ENCODE assay signal across 7 mouse cellular contexts in the genomic region with DNA sequence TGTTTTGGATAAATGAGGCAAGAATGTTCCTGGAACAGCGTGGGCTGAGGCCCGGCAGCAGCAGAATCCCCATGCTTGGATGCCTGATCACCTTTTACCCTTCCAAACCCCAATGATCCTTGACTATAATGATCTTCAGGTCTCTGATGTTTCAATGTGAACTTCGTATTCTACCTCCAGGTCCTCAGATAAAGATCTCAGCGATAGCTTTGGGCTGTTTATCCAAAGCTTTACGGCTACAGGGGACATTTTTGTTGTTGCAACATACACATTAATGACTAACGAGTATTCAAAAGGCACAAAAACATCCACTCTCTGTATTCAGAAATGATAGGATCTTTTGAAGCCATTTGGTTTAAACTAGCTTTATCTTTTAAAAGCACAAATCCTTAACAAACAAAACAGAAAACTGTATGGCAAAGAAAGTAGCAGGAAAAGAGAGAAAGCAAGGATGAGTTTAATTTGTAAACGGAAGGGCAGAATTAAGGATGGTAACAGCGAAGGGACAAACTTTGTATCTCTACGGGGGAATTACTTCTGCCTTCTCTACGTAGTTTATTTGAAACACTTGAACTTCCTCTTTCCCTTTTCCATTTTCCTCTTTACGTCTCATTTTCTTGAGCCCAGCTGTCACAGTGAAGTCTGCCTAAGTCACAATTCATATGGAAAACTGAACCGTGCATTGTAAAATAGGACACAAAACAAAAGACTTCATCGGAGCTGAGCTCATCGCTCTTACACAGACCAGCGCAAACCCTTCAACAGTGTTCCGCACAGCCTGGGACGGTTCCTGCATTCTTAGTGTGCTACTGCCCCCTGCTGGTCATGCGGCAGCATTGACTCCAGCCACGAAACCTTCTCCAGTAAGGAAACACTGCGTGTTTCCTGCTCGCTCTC.
DNase-seq lines count a peak whose midpoint lies in the region; ATAC-seq lines count a peak whose summit lies in the region.

No protein-coding gene starts in this region.

- peak; percentile 89 for ATAC-seq in embryonic facial prominence, embryonic 11.5 days (replicated peaks; ENCODE audit: insufficient number of reproducible peaks, low FRiP score, low TSS enrichment, low read depth)
- peak; percentile 64 for ATAC-seq in granulocyte monocyte progenitor cell, adult 5-6 weeks (replicated peaks; ENCODE audit: poor library complexity, severe bottlenecking)
- ATAC-seq in midbrain, embryonic 13.5 days = peak; percentile 88

- no peaks in the 10 kb centered on the region for H3K27me3 ChIP-seq in embryonic facial prominence, embryonic 11.5 days (ENCODE audit: control insufficient read depth, insufficient read depth, low read length)
- H3K27me3 ChIP-seq in limb, embryonic 10.5 days (ENCODE audit: low read depth, poor library complexity, severe bottlenecking) = no peaks in the 10 kb centered on the region; the same call in 1 of the 2 replicates
- peaks cover 18% of the 10 kb centered on the region; the same call in 1 of the 2 replicates for H3K27me3 ChIP-seq in midbrain, embryonic 13.5 days

- H3K36me3 ChIP-seq in embryonic facial prominence, embryonic 11.5 days (replicated peaks; ENCODE audit: control insufficient read depth, insufficient read depth, low read depth, low read length) = no peaks in the 10 kb centered on the region
- H3K36me3 ChIP-seq in limb, embryonic 10.5 days = no peaks in the 10 kb centered on the region
- no peaks in the 10 kb centered on the region for H3K36me3 ChIP-seq in midbrain, embryonic 13.5 days

- H3K9ac ChIP-seq in embryonic facial prominence, embryonic 11.5 days (replicated peaks; ENCODE audit: low read length) = peak overlapping the region; percentile 64
- H3K9ac ChIP-seq in midbrain, embryonic 13.5 days (replicated peaks) = no peak overlapping the region

- peak overlapping the region; percentile 67 for H3K4me2 ChIP-seq in embryonic facial prominence, embryonic 11.5 days (ENCODE audit: low read depth, low read length)
- peak overlapping the region; percentile 60 for H3K4me2 ChIP-seq in midbrain, embryonic 13.5 days (replicated peaks)

- no peaks in the 10 kb centered on the region for H3K4me1 ChIP-seq in embryonic facial prominence, embryonic 11.5 days (ENCODE audit: control insufficient read depth, insufficient read depth, low read length)
- H3K4me1 ChIP-seq in limb, embryonic 10.5 days = peaks cover 13% of the 10 kb centered on the region
- H3K4me1 ChIP-seq in midbrain, embryonic 13.5 days (replicated peaks) = peaks cover 10% of the 10 kb centered on the region; the same call in 1 of the 2 replicates

- peak overlapping the region; percentile 36 for H3K4me3 ChIP-seq in embryonic facial prominence, embryonic 11.5 days (ENCODE audit: low read depth, low read length)
- H3K4me3 ChIP-seq in limb, embryonic 10.5 days = peak overlapping the region; percentile 48
- H3K4me3 ChIP-seq in midbrain, embryonic 13.5 days (replicated peaks) = peak overlapping the region; percentile 36

- no peak overlapping the region for H3K27ac ChIP-seq in embryonic facial prominence, embryonic 11.5 days (replicated peaks; ENCODE audit: low read depth, low read length)
- peak overlapping the region; percentile 80 for H3K27ac ChIP-seq in limb, embryonic 10.5 days
- no peak overlapping the region for H3K27ac ChIP-seq in midbrain, embryonic 13.5 days

- H3K9me3 ChIP-seq in embryonic facial prominence, embryonic 11.5 days (replicated peaks; ENCODE audit: control insufficient read depth, low read length) = no peaks in the 10 kb centered on the region
- H3K9me3 ChIP-seq in limb, embryonic 10.5 days (replicated peaks) = no peaks in the 10 kb centered on the region
- no peaks in the 10 kb centered on the region for H3K9me3 ChIP-seq in midbrain, embryonic 13.5 days

- 7% methylated on average over 21 of the region's 21 CpGs for WGBS in embryonic facial prominence, embryonic 11.5 days
- 10% methylated on average over 21 of the region's 21 CpGs for WGBS in limb, embryonic 10.5 days
- WGBS in midbrain, embryonic 13.5 days = 9% methylated on average over 21 of the region's 21 CpGs

- peak; percentile 95 for DNase-seq in adrenal gland, postnatal 14 days
- DNase-seq in embryonic facial prominence, embryonic 11.5 days (ENCODE audit: low spot score) = peak; percentile 96
- DNase-seq in kidney, adult 11 months = peak; percentile 84
- DNase-seq in limb, embryonic 10.5 days (ENCODE audit: low spot score) = peak; percentile 95
- DNase-seq in spleen, adult 12 weeks (ENCODE audit: low spot score) = peak; percentile 73
